Mouse (Mus musculus) C2C12 (cell line): Measurements from ENCODE around the gene Wasf2.

Experiments used
- CEBPB ChIP-seq: IDR thresholded peaks from one replicate; pipeline ENCODE4 v1.6.1; 2011; ENCODE audit warnings: low read depth, mild to moderate bottlenecking, control low read depth, moderate library complexity
- CTCF ChIP-seq: IDR thresholded peaks from one replicate; pipeline ENCODE4 v1.5.1; 2011; ENCODE audit not compliant: control insufficient read depth, insufficient read depth, insufficient read length
- MAX ChIP-seq: IDR thresholded peaks from one replicate; pipeline ENCODE4 v1.6.1; 2011; ENCODE audit warnings: mild to moderate bottlenecking, control low read depth
- MYOD1 ChIP-seq: IDR thresholded peaks from one replicate; pipeline ENCODE4 v1.6.1; 2011; ENCODE audit warnings: low read depth; ENCODE audit not compliant: control insufficient read depth, insufficient read length
- MYOG ChIP-seq: IDR thresholded peaks from one replicate; pipeline ENCODE4 v1.6.1; 2011; ENCODE audit not compliant: control insufficient read depth, insufficient read length; ENCODE audit errors: extremely low read depth

GRCm38 (mm10) chr4:133179258-133179657, 49.0 kb downstream of the Wasf2 start:
- TF ChIP-seq MAX (no peak), CTCF (no peak), MYOG (no peak), MYOD1 (no peak), CEBPB (no peak)
